Mouse (Mus musculus) layer of hippocampus, postnatal 10 days (tissue): ENCODE results near the gene Ncbp1. TPM values are rescaled to one million over a fixed set of nuclear protein-coding genes. Genes with fewer than 3 reads are reported as not detected.

ENCODE experiments used
- DNase-seq, 2 experiments: peaks; one replicate each; pipeline ENCODE4 v3.0.0; 2021; ENCODE audit warnings: low spot score in 2 of 2
- long read RNA-seq: library from polyadenylated mRNA; stranded (forward); transcript quantifications from one replicate; pipeline ENCODE4 v2.0.0, GENCODE M21; 2023
- total RNA-seq, 2 experiments: library from RNA; stranded (reverse); gene quantifications; 2 replicates each; pipeline ENCODE4 v1.2.3; 2021

Gene Ncbp1
- 10 to 100 TPM; 52.6 to 56.5 TPM for total RNA-seq
- long read RNA-seq, transcript Ncbp1-201 (23 exons, 3,010 nt) = major isoform, 15 of 25 reads
- long read RNA-seq, partial matches to known transcripts = 4 of 25 reads
- long read RNA-seq, other reads (novel, unspliced or antisense) = 6 of 25 reads

DNA sequence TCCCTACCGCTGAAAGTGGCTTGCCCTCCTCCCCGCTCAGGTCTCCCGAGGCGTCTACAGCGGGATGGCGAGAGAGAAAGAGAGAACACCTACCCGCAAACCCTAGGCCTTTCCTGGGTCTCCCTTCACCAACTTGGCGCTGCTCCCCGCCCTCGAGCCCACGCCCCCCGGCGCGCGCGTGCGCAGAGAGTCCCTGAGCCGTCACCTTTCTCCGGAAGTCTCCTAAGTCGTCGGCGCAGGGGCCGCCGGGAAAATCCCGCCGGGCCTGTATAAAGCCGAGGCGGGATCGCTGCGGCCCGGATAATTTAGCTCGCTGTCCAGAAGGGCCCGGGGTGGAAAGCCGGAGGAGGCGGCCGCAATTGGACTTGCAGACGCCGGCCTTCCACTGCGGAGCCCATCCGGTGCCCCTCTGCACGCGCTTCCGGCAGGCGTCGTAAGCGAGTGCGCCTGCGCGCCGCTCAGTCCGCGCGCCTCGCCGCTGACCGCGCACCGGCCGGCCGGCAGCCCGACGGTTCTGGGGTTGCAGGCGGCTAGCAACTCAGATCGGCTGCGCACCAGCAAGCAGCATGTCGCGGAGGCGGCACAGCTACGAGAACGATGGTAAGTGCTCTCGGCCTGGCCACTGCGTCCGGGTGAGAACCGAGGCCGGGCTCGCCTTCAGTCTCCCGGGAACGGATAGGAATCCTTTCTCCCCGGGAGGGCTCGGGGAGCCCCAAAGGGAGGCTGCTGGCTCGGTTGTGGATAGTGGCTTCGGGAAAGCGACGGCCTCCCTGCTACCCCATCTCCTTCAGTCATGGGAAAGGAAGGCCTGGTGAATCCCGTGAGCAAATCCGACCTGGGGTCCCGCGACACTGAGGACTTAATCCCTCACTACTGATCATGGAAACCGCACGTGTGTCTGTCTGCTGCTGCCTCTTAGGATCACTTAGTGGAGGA lies at the start of gene Ncbp1, which contains the start of gene Tstd2:
Gene Ncbp1, plus strand, starts transcription at position 327 of the 936 bp plus-strand sequence.
Gene Tstd2, minus strand, starts transcription at position 408 of the 936 bp plus-strand sequence.
- peak; percentile 95 to 96 for DNase-seq

GRCm38 (mm10) chr4:46089524-46090125 lies 48.8 kb upstream of the Ncbp1 start:
- DNase-seq = no peak

- no peak for DNase-seq
Measured at GRCm38 (mm10) chr4:46092429-46093076, 45.9 kb upstream of the Ncbp1 start.

- peak in 1 of 2 experiments; percentile 31 for DNase-seq
Measured at GRCm38 (mm10) chr4:46094916-46095825, 43.2 kb upstream of the Ncbp1 start.

- no peak for DNase-seq
Measured at GRCm38 (mm10) chr4:46095826-46096159, 42.6 kb upstream of the Ncbp1 start.

GRCm38 (mm10) chr4:46096546-46096945 lies 41.9 kb upstream of the Ncbp1 start:
- DNase-seq = no peak

DNA sequence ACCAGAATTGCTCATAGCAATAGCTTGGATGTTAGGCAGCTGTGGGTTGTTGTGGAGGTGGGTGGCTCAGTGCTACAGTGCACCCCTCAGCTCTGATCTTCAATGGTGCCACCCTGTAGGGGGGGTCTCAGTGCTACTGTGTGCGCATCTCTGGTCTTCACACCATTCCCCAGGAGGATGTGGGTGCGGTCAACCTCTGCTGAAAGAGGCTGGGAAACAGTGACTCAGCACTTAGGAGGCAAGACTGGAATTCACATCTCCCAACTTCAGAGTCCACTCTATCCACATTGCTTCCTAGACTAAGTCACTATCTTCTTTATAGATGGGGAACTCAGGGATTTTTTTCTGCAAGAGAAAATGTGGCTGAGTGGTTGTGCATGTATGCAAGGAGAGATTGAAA lies 40.8 kb upstream of the Ncbp1 start:
- DNase-seq = no peak

GRCm38 (mm10) chr4:46099132-46099531 lies 39.3 kb upstream of the Ncbp1 start:
- no peak for DNase-seq

DNA sequence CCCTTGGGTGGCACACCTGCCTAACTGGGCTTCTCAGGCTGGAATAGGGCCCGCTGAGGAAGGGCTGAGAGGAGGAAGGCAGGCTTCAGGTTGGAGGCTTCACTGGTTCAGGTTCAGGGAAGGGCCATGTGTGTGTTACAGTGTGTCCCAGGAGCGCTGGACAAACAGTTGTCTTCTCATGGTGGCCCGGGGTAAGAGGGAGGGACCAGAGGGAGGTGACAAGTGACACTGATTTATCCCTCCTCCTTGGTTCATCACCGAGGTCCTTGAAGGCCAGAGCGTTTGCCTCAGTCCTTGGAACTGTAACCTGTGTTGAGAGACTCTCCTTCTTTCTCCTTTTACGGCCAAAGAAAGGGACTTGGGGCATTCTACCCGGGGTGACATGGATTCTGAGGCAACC lies 37.9 kb upstream of the Ncbp1 start:
- DNase-seq = no peak

DNA sequence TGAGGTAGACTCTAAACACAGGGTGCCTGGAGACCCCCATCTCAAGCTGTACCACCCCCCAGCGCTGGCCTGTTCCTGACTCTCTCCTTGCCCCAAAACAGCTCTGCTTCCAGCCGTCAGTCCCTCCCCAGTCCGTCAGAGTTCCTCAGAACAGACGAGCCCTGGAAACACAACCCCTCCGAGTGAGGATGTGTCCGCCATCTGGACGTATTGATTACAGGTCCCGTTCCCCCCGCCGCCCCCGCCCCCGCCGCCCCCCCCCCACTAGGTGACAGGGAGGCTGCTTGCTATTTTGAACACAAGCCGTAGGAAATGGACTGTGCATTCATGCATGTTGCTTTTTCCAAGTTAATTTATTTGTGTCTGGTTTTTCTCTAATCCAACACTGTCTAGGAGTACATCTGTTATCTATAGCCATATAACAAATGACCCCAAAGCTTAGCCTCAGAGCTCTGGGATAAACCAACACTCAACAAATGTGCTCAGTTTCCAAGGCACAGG lies 37.2 kb upstream of the Ncbp1 start:
- DNase-seq = no peak

GRCm38 (mm10) chr4:46102078-46102769 lies 36.2 kb upstream of the Ncbp1 start:
- DNase-seq = no peak

DNA sequence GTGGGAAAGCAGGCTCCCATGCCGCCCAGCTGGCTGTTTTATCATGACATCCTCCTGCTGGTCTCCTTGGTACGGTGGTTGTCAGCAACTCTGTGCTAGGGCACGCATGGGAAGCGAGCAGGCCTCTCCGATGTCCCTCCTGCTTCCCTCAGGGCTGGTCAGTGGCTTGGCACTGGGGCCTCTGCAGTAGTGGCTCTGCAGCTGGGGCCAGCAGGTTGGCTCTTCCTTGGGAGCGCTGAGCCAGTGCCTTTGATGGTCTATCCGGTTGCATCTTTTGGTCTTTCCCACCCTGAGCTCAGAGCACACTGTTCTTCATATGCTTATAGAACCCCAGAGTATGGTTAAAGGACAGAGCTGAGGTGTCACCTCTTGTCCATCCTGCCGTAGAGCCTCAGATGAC lies 28.3 kb upstream of the Ncbp1 start:
- DNase-seq = no peak

DNA sequence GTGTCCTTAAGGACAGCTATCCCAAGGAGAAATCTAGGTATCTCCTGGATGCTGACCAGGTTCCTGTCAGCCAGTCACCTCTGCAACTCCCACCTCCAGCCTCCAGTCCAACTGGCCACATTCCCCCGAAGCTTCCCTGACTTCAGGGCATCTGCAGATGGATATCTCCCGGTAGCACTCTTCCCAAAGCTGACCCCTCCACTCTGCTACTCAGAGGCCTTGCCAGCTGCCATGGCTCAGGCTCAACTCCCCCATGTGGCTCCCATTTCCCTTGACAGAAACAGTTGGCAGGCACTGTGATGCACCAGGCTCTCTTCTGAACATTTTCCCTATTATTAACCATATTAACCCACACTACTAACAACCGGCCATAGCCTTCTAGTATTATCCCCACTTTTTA lies 27.1 kb upstream of the Ncbp1 start:
- peak in 1 of 2 experiments; percentile 38 for DNase-seq

DNA sequence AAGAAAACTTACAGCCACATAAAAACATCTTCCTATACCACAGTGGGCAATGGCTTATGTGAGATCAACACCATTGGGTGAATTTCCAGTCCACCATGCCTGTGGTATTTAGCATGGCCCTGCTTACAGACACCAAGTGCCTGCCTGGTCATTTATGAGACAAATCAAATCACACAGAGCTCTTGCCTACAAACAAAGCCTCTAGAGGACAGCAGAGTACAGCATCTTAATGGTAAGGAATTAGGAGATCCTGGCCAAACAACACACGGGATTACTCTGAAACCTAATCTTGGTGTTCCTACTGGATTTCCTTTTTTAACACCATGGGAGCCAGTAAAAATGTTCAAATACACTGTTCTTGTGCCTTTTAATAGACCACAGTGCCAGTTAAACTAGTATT lies 23.1 kb upstream of the Ncbp1 start:
- no peak for DNase-seq

DNA sequence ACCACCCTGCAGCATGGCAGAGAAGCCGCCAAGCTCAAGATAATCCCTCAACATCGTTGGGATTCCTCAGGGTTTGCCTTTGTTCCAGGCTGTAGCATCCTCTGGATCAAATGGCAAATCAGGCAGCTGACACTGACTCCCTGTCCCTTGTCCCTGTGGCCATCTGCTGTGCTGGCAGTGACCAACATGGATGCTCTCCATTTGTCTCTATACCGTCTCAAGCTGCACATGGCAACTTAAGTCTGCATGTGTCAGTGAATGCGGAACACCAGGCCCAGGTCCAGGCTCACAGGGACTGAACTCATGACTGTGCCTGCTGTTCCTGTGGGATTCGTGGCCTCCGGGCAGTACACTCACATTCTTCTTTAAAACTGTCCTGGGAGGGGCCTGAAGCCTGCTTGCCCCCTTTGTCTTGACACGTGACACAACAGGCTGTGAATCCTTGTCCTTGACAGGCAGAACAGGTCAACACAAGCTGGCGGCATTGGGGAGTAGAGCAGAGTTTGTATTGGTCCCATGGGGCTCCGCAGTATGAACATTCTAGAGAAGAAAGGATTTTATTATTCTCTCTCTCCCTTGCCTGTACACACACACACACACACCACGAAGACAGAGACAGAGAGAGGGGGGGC lies 21.8 kb upstream of the Ncbp1 start:
- DNase-seq = no peak

- no peak for DNase-seq
Measured at GRCm38 (mm10) chr4:46117536-46117935, 20.9 kb upstream of the Ncbp1 start.

- no peak for DNase-seq
Measured at GRCm38 (mm10) chr4:46119514-46120094, 18.8 kb upstream of the Ncbp1 start.

GRCm38 (mm10) chr4:46120767-46121166 lies 17.6 kb upstream of the Ncbp1 start:
- no peak for DNase-seq

DNA sequence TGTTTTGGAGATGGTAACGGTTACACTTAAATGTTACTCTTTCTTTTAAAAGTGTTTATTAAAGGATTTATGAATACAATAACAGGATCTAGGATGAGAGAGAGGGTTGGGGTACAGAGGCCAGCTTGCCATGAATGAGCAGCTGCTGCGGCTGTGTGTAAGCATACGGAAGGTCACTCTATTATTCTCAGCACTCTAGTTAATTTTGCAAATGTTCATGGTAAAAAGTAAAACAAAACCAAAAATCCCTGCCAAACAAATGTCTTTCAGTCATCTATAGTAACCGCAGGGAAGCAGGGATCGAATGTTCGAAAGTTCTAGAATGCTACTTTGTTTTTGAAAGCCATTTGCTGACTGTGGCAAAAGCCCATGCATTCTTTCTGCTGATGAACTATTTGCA lies 15.1 kb upstream of the Ncbp1 start:
- DNase-seq = no peak
